11 mouse cellular contexts compared by ENCODE assay signal in the genomic region with DNA sequence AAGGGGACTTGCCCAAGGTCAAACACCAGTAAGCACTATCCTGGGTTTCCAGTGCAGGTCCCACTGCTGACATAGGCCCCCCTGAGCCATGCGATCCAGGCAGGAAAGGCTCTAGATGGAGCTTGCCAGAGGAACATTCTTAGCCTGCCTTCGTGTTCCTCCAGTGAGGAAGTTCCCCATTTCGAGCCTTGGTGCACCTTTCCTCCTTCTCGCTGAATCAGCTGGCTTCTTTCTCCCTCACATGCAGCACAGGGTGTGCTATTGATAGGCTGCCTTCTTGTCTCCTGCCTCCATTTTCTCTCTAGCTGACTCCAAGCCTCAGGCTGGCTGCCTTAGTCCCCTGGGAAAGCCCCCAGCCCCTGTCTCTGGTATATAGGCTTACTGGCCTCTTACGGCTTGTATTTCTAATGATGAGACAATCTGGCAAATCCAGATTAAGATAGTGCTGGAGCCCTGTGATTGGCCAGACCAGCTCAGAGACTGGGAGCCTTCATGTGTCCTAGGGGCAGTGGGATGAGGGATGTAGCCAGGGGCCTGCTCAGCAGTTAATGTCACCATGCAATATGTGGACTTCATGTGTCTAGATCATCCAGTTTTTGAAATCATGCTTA. TPM values are rescaled to one million over a fixed set of nuclear protein-coding genes. Genes with fewer than 3 reads are reported as not detected.
DNase-seq lines count a peak whose midpoint lies in the region; ATAC-seq and TF ChIP-seq lines count a peak whose summit lies in the region.
"Had no signal": no experiment of that assay in that cellular context is flagged by ENCODE, and none has a peak within 500 bp of the region (broad histone marks: within the 10 kb centered on the region; RNA-seq: fewer than 3 reads in every experiment).

No protein-coding gene starts in this region.

- peaks cover 18% of the 10 kb centered on the region for H3K4me1 ChIP-seq in liver, embryonic 11.5 days (replicated peaks; ENCODE audit: control insufficient read depth, insufficient read depth, low read length)
- peaks cover 67% of the 10 kb centered on the region for H3K4me1 ChIP-seq in forebrain, embryonic 15.5 days
- peaks cover 19% of the 10 kb centered on the region for H3K4me1 ChIP-seq in limb, embryonic 14.5 days (ENCODE audit: control insufficient read depth, insufficient read depth, low read length)
- peaks cover 78% of the 10 kb centered on the region for H3K4me1 ChIP-seq in neural tube, embryonic 15.5 days

- H3K4me2 ChIP-seq in liver, embryonic 11.5 days = peak overlapping the region; percentile 14; the same call in 1 of the 2 replicates
- H3K4me2 ChIP-seq in forebrain, embryonic 15.5 days (replicated peaks) = peak overlapping the region; percentile 84
- 0 out of 2 replicates have a peak overlapping the region, but pooled peaks have one; percentile 88 for H3K4me2 ChIP-seq in limb, embryonic 14.5 days (replicated peaks; ENCODE audit: low read depth, low read length, severe bottlenecking)
- H3K4me2 ChIP-seq in neural tube, embryonic 15.5 days = peak overlapping the region; percentile 89

- 55% methylated on average over 5 of the region's 5 CpGs for WGBS in liver, embryonic 11.5 days
- 51% methylated on average over 5 of the region's 5 CpGs for WGBS in forebrain, embryonic 15.5 days
- 87% methylated on average over 5 of the region's 5 CpGs for WGBS in limb, embryonic 14.5 days
- WGBS in neural tube, embryonic 15.5 days = 45% methylated on average over 5 of the region's 5 CpGs

- H3K27ac ChIP-seq in liver, embryonic 11.5 days (ENCODE audit: low read depth, low read length) = no peak overlapping the region
- peak overlapping the region; percentile 97 for H3K27ac ChIP-seq in forebrain, embryonic 15.5 days (replicated peaks)
- no peak overlapping the region for H3K27ac ChIP-seq in limb, embryonic 14.5 days (replicated peaks; ENCODE audit: low read depth, low read length)
- peak overlapping the region; percentile 98 for H3K27ac ChIP-seq in neural tube, embryonic 15.5 days (replicated peaks)
- H3K27ac ChIP-seq: lung, embryonic 15.5 days had no signal

- no peak for ATAC-seq in liver, embryonic 11.5 days (replicated peaks; ENCODE audit: low FRiP score)
- ATAC-seq in forebrain, embryonic 15.5 days (replicated peaks) = no peak
- ATAC-seq in limb, embryonic 14.5 days (ENCODE audit: low FRiP score, low read depth) = no peak
- no peak for ATAC-seq in neural tube, embryonic 15.5 days (ENCODE audit: low FRiP score)
- ATAC-seq in erythroblast, adult 5-6 weeks (replicated peaks; ENCODE audit: low FRiP score, poor library complexity, severe bottlenecking) = no peak

- H3K4me3 ChIP-seq in liver, embryonic 11.5 days (ENCODE audit: low read depth, low read length) = no peak overlapping the region
- H3K4me3 ChIP-seq in forebrain, embryonic 15.5 days = peak overlapping the region; percentile 81
- no peak overlapping the region for H3K4me3 ChIP-seq in limb, embryonic 14.5 days (replicated peaks; ENCODE audit: low read length)
- peak overlapping the region; percentile 88 for H3K4me3 ChIP-seq in neural tube, embryonic 15.5 days (replicated peaks)

- TF ChIP-seq POLR2A in limb, embryonic 14.5 days (IDR thresholded peaks at IDR 0.05; ENCODE audit: borderline replicate concordance, extremely low read depth, insufficient read depth, insufficient read length) = no peak

- no peak overlapping the region for H3K9ac ChIP-seq in liver, embryonic 11.5 days (ENCODE audit: low read depth, low read length)
- peak overlapping the region; percentile 89 for H3K9ac ChIP-seq in forebrain, embryonic 15.5 days (replicated peaks)
- H3K9ac ChIP-seq in limb, embryonic 14.5 days (ENCODE audit: low read depth, low read length, severe bottlenecking) = 0 out of 2 replicates have a peak overlapping the region, but pooled peaks have one; percentile 77
- peak overlapping the region; percentile 92 for H3K9ac ChIP-seq in neural tube, embryonic 15.5 days (replicated peaks)
- H3K9ac ChIP-seq: lung, embryonic 15.5 days had no signal

- H3K27me3 ChIP-seq in liver, embryonic 11.5 days (replicated peaks; ENCODE audit: control insufficient read depth, insufficient read depth, low read length) = peaks cover 53% of the 10 kb centered on the region
- H3K27me3 ChIP-seq in forebrain, embryonic 15.5 days = no peaks in the 10 kb centered on the region
- H3K27me3 ChIP-seq in limb, embryonic 14.5 days (ENCODE audit: control insufficient read depth, insufficient read depth, low read length) = no peaks in the 10 kb centered on the region
- H3K27me3 ChIP-seq in neural tube, embryonic 15.5 days (replicated peaks) = no peaks in the 10 kb centered on the region
- H3K27me3 ChIP-seq: embryonic facial prominence, embryonic 12.5 days had no signal

- no peak for DNase-seq in liver, embryonic 11.5 days (ENCODE audit: low spot score)
- no peak for DNase-seq in liver
- no peak for DNase-seq in limb, embryonic 14.5 days (ENCODE audit: low spot score)
- DNase-seq in cerebellum, adult 11 months = no peak
- no peak for DNase-seq in ovary, postnatal 36 days (ENCODE audit: low spot score)
- DNase-seq: kidney, adult 11 months had no signal

- H3K36me3 ChIP-seq in liver, embryonic 11.5 days (ENCODE audit: control insufficient read depth, insufficient read depth, low read length) = peaks cover 3% of the 10 kb centered on the region; the same call in 1 of the 2 replicates
- H3K36me3 ChIP-seq in forebrain, embryonic 15.5 days = 0 out of 2 replicates have a peak, but pooled peaks cover 2% of the 10 kb centered on the region
- peaks cover 8% of the 10 kb centered on the region; the same call in 1 of the 2 replicates for H3K36me3 ChIP-seq in limb, embryonic 14.5 days (ENCODE audit: control insufficient read depth, insufficient read depth, low read length)
- H3K36me3 ChIP-seq in neural tube, embryonic 15.5 days = peaks cover 5% of the 10 kb centered on the region; the same call in 1 of the 2 replicates
- H3K36me3 ChIP-seq: lung, embryonic 15.5 days had no signal

- no peaks in the 10 kb centered on the region for H3K9me3 ChIP-seq in liver, embryonic 11.5 days (ENCODE audit: control insufficient read depth, low read length)
- H3K9me3 ChIP-seq in forebrain, embryonic 15.5 days = no peaks in the 10 kb centered on the region
- H3K9me3 ChIP-seq in limb, embryonic 14.5 days (ENCODE audit: control insufficient read depth, low read length) = no peaks in the 10 kb centered on the region
- H3K9me3 ChIP-seq in neural tube, embryonic 15.5 days (replicated peaks) = no peaks in the 10 kb centered on the region
- H3K9me3 ChIP-seq: embryonic facial prominence, embryonic 12.5 days; lung, embryonic 15.5 days had no signal

RNA-seq across cellular contexts. Expression of a gene that starts 1.9 kb away (rescaled TPM):
- 0.29 and 0.35 TPM in 2 replicates for polyA plus RNA-seq in liver, embryonic 11.5 days (2014; fragmentation: Nextera tagmentation; extraction: Ambion mirVana)
- polyA plus RNA-seq in forebrain, embryonic 15.5 days (2015; fragmentation: Nextera tagmentation; extraction: Ambion mirVana) = 3.2 and 3.4 TPM in 2 replicates
- 18.6 and 28.4 TPM in 2 replicates for polyA plus RNA-seq in limb, embryonic 14.5 days (2012; rRNA removed)
- polyA plus RNA-seq in limb, embryonic 14.5 days (2014; fragmentation: Nextera tagmentation; extraction: Ambion mirVana) = 1.4 and 2.3 TPM in 2 replicates
- 4.2 and 5.8 TPM in 2 replicates for polyA plus RNA-seq in neural tube, embryonic 15.5 days (2015; fragmentation: Nextera tagmentation; extraction: Ambion mirVana)
- total RNA-seq in erythroblast, adult 5-6 weeks (2015; ENCODE audit: low replicate concordance) = not detected in 2 replicates
- not detected in 2 replicates for total RNA-seq in erythroblast, adult 5-6 weeks (2017; ENCODE audit: low replicate concordance)

RNA-seq across cellular contexts. Expression of a gene that starts 21.1 kb away (rescaled TPM):
- polyA plus RNA-seq in liver, embryonic 11.5 days (2014; fragmentation: Nextera tagmentation; extraction: Ambion mirVana) = 45.8 and 49.0 TPM in 2 replicates
- polyA plus RNA-seq in forebrain, embryonic 15.5 days (2015; fragmentation: Nextera tagmentation; extraction: Ambion mirVana) = 46.1 and 47.6 TPM in 2 replicates
- polyA plus RNA-seq in limb, embryonic 14.5 days (2012; rRNA removed) = 81.4 and 92.8 TPM in 2 replicates
- polyA plus RNA-seq in limb, embryonic 14.5 days (2014; fragmentation: Nextera tagmentation; extraction: Ambion mirVana) = 51.7 and 57.5 TPM in 2 replicates
- 34.2 and 38.4 TPM in 2 replicates for polyA plus RNA-seq in neural tube, embryonic 15.5 days (2015; fragmentation: Nextera tagmentation; extraction: Ambion mirVana)
- 24.2 and 25.2 TPM in 2 replicates for total RNA-seq in erythroblast, adult 5-6 weeks (2015; ENCODE audit: low replicate concordance)
- total RNA-seq in erythroblast, adult 5-6 weeks (2017; ENCODE audit: low replicate concordance) = 33.4 and 38.2 TPM in 2 replicates

RNA-seq across cellular contexts. Expression of a gene that starts 22.0 kb away (rescaled TPM):
- polyA plus RNA-seq in liver, embryonic 11.5 days (2014; fragmentation: Nextera tagmentation; extraction: Ambion mirVana) = 64.9 and 69.0 TPM in 2 replicates
- 732 and 750 TPM in 2 replicates for polyA plus RNA-seq in forebrain, embryonic 15.5 days (2015; fragmentation: Nextera tagmentation; extraction: Ambion mirVana)
- polyA plus RNA-seq in limb, embryonic 14.5 days (2012; rRNA removed) = 266 and 303 TPM in 2 replicates
- polyA plus RNA-seq in limb, embryonic 14.5 days (2014; fragmentation: Nextera tagmentation; extraction: Ambion mirVana) = 153 and 178 TPM in 2 replicates
- 389 and 450 TPM in 2 replicates for polyA plus RNA-seq in neural tube, embryonic 15.5 days (2015; fragmentation: Nextera tagmentation; extraction: Ambion mirVana)
- total RNA-seq in erythroblast, adult 5-6 weeks (2015; ENCODE audit: low replicate concordance) = 0.42 TPM in 1 of 2 replicates, not detected in the other
- total RNA-seq in erythroblast, adult 5-6 weeks (2017; ENCODE audit: low replicate concordance) = not detected in 2 replicates

RNA-seq across cellular contexts. Expression of a gene that starts 39.3 kb away (rescaled TPM):
- 62.3 and 63.4 TPM in 2 replicates for polyA plus RNA-seq in liver, embryonic 11.5 days (2014; fragmentation: Nextera tagmentation; extraction: Ambion mirVana)
- 0.09 TPM in 1 of 2 replicates, not detected in the other for polyA plus RNA-seq in forebrain, embryonic 15.5 days (2015; fragmentation: Nextera tagmentation; extraction: Ambion mirVana)
- 0.09 and 0.11 TPM in 2 replicates for polyA plus RNA-seq in limb, embryonic 14.5 days (2012; rRNA removed)
- polyA plus RNA-seq in limb, embryonic 14.5 days (2014; fragmentation: Nextera tagmentation; extraction: Ambion mirVana) = not detected in 2 replicates
- polyA plus RNA-seq in neural tube, embryonic 15.5 days (2015; fragmentation: Nextera tagmentation; extraction: Ambion mirVana) = 0.18 and 0.47 TPM in 2 replicates
- not detected in 2 replicates for total RNA-seq in erythroblast, adult 5-6 weeks (2015; ENCODE audit: low replicate concordance)
- not detected in 2 replicates for total RNA-seq in erythroblast, adult 5-6 weeks (2017; ENCODE audit: low replicate concordance)

RNA-seq across cellular contexts. Expression of a gene that starts 47.5 kb away (rescaled TPM):
- polyA plus RNA-seq in liver, embryonic 11.5 days (2014; fragmentation: Nextera tagmentation; extraction: Ambion mirVana) = 86.4 and 94.6 TPM in 2 replicates
- polyA plus RNA-seq in forebrain, embryonic 15.5 days (2015; fragmentation: Nextera tagmentation; extraction: Ambion mirVana) = 135 and 138 TPM in 2 replicates
- 137 and 192 TPM in 2 replicates for polyA plus RNA-seq in limb, embryonic 14.5 days (2012; rRNA removed)
- polyA plus RNA-seq in limb, embryonic 14.5 days (2014; fragmentation: Nextera tagmentation; extraction: Ambion mirVana) = 148 and 162 TPM in 2 replicates
- polyA plus RNA-seq in neural tube, embryonic 15.5 days (2015; fragmentation: Nextera tagmentation; extraction: Ambion mirVana) = 169 and 176 TPM in 2 replicates
- 1.7 and 1.9 TPM in 2 replicates for total RNA-seq in erythroblast, adult 5-6 weeks (2015; ENCODE audit: low replicate concordance)
- total RNA-seq in erythroblast, adult 5-6 weeks (2017; ENCODE audit: low replicate concordance) = 2.4 and 2.9 TPM in 2 replicates

Comparison
In these comparisons a context has a peak if more than half of its experiments do, and no peak if none do; other contexts are left out.
1. H3K27ac ChIP-seq: peak in forebrain, embryonic 15.5 days (single experiment) and neural tube, embryonic 15.5 days (single experiment); none in liver, embryonic 11.5 days (single experiment) and limb, embryonic 14.5 days (single experiment).
2. H3K4me2 ChIP-seq: peak in every context shown above with its lines; median percentile 89 in neural tube, embryonic 15.5 days; 88 in limb, embryonic 14.5 days; 84 in forebrain, embryonic 15.5 days; 14 in liver, embryonic 11.5 days.
3. H3K4me3 ChIP-seq: peak in forebrain, embryonic 15.5 days (single experiment) and neural tube, embryonic 15.5 days (single experiment); none in liver, embryonic 11.5 days (single experiment) and limb, embryonic 14.5 days (single experiment).